Mouse (Mus musculus) left cerebral cortex, postnatal 4 days (tissue): ENCODE measurements around the gene Tex28. TPM values are rescaled to one million over a fixed set of nuclear protein-coding genes. Genes with fewer than 3 reads are reported as not detected.
A peak's percentile ranks its signal among the peaks of the same experiment; 100 is the strongest.
"Not testable (repeated sequence)": the region's sequence is repeated elsewhere in the genome, so short reads cannot be mapped to it uniquely, and the experiment has no call there.

Experiments used
- DNase-seq: peaks from one replicate; pipeline ENCODE4 v3.0.0-alpha.2; 2022
- intact Hi-C: fragments of 180-260 bp; cut with DNase I; formaldehyde crosslinking; loops from one replicate; pipeline ENCODE4 v1.15.1; 2025
- total RNA-seq, 2 experiments: library from RNA; stranded (reverse); gene quantifications; 2 replicates each; pipeline ENCODE4 v1.2.3; 2021

Gene Tex28
- not detected for total RNA-seq

DNA sequence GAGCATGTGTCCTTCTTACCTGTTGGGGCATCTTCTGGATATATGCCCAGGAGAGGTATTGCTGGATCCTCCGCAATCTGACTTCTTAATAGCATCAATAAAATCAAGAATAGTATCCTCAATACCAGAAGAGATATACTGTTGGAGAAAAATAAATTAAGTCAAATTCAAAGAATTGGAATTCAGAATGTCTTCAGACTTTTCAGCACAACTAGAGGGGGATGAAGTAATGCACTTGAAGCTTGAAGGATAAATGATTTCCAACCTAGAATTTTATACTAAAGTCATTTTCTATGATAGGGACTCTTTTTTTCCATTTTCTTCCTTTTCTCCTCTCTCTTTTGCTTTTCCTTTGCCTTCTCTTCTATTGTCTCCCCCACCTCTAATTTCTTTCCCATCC, at the start of gene Tex28:
Tex28 (minus strand) TSS at position 101 of the 400 bp plus-strand sequence.
- no peak for DNase-seq
- intact Hi-C loops = no loop called here

DNA sequence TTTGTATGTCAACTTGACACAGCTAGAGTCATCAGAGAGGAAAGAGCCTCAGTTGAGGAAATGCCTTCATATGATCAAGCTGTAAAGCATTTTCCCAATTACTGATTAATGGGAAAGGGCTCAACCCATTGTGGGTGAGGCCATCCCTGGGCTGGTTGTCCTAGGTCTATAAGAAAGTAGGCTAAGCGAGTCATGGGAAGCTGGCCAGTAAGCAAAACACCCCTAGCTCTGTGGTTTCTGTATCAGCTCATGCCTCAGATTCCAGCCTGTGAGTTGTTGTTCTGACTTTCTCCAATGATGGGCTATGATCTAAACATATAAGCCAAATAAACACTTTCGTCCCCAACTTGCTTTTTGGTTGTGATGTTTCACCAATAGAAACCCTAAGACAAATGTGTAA, 35.9 kb upstream of the Tex28 start:
- no peak for DNase-seq
- intact Hi-C loops = no loop called here

DNA sequence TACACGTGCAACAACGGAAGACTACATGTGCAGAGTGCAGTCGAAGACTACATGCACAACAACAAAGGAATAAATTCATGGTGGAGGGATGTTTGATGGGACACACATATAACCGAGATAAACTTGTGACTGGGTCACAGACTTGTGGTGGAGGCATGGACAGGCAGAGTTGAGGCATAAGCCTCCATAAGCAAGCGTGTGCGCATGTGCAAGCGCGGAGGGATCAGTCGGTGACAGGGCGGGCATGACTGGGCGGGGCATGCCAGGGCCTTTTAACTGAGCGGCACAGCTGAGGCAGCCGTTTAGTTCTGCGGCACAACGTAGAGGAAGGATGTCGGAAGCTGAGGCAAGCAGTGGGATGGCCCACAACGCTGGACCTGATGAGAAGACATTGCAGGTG, 9.3 kb upstream of the Tex28 start, which contains the start of gene Tktl1:
Tktl1 (plus strand) TSS at position 301 of the 400 bp plus-strand sequence.
- DNase-seq = no peak
- intact Hi-C loops = no loop called here

DNA sequence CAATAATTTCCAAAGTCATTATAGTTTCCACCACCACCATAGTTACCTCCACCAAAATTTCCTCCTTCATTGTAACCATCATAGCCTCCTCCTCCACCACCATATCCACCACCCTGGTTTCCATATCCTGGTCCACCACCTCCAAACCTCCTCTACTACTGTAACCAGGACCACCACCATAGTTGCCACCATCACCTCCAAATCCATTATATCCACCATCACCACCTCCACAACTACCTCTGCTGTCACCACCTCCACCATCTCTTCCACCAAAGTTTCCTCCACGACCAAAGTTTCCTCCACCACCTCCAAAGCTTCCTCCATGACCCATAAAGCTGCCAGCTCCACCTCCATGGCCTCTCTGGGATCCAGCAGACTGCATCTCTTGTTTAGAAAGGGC, 32.4 kb downstream of the Tex28 start, which contains the start of gene Mecp2:
Mecp2 (minus strand) TSS at position 101 of the 400 bp plus-strand sequence.
- DNase-seq, intact Hi-C loops: not testable (repeated sequence)

DNA sequence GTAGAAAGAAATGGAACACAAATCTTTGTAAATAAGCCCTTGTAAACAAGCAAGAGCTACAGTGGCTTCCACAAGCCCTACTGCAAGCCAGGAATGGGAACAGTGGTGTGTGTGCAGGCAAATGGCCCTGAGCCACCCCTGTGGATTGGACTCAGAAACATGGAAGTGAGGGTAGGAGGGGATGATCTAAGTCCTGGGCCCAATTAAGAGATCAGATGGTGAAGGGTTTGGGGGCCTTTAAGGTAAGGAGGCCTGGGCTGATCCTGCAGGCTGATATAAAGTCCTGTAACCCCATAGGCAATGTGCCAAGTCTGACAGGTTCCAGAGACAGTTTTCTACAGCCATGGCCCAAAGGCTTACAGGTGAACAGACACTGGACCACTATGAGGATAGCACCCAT, 40.5 kb downstream of the Tex28 start, which contains the start of gene Opn1mw:
Opn1mw (plus strand) TSS at position 301 of the 400 bp plus-strand sequence.
- no peak for DNase-seq
- intact Hi-C loops = no loop called here

DNA sequence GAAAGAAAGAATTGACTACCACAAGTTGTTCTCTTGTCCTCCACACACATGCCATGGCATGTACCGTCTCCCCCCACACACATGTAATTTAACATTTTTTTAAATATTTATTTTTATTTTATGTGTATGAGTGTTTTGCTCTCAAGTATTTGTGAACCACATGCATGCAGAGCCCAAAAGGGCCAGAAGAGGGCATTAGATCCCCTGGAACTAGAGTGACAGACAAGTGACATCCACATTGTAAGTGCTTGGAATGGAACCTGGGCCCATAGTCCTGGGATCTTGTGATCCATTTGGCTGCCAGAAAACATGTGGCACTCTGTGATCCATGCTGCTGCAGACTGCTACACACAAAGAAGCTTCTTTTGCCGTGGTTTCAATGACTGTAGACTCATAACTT, 42.7 kb downstream of the Tex28 start:
- intact Hi-C loops = no loop called here
- DNase-seq = no peak

DNA sequence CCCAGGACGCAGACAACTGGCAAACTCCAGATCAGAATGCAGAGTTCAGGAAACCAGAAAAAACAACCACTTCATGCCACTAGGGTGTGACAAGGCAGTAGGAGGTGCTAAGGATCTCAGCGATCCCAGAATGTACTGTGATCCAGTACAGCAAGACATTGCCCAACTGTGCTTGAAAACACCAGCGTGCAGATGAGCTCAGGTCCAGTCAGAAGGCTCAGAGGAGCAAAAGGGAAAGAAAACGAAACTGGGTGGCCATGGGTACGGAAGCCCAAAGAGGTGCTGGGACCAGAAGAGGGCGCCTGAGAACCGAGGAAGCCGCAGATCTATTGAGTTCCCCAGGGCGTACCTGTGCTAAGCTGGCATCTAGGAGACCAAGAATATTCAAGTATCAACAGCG, 52.1 kb downstream of the Tex28 start:
- intact Hi-C loops = loop anchor here (10.0 kb wide), 1 partner anchor 129 kb away; the partner anchor contains the start of gene Flna
- DNase-seq = peak; percentile 41

DNA sequence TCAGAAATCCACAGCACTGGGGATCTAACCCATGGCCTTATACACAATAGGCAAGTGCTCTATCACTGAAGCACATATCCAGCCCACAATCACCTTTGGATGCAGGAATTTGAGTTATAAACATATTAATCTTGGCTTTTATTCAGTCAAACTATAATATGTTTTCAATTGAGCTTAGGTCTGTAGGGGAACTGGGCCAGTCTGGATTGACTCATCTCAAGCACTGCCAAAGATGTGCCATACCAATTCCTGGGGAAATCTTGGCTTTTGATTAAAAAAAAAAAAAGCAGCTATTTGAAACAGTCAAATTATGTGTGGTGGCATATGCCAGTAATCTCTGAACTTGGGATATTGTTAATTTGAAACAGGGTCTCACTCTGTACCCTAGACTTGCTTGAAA, 53.6 kb downstream of the Tex28 start:
- DNase-seq = no peak
- intact Hi-C loops = loop anchor here (10.0 kb wide), 1 partner anchor 131 kb away; the partner anchor contains the start of gene Flna

DNA sequence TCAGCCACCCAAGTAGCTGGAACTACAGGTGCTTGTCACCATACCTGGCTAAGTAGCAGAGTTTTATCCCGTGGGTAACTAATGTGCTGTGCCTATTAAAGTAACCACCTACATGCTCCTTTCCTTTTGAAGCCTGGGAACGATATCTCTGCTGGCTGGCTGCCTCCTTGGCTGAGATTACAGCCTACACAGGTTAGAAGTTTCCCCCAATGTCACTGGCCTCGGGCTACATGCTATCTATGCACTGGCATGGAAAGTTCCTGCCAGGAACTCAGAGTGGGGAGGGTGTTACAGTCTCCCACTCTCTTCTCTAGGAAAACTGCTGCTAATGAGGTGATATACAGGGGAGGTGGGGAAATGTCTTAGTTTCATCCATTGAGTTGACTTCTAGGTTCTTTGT, 58.9 kb downstream of the Tex28 start:
- no peak for DNase-seq
- intact Hi-C loops = no loop called here

DNA sequence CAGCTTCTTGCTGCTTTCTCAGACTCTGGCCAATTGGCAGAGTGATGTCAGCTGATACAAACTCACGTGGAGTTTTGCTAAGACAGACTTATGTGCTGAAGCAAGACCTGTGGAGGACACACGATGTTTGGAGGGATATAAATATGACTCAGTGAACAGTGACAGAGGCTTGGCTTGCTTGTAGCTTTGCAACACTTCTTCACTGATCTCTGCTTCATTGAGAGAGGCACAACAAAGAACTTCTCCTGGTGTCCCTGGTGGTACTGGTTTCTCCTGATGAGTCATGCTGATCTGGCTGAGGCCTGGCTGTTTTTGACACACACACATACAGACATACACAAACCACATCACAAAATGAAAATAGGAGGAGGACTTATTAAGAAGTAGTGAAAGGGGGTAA, 61.7 kb downstream of the Tex28 start:
- intact Hi-C loops = no loop called here
- no peak for DNase-seq

DNA sequence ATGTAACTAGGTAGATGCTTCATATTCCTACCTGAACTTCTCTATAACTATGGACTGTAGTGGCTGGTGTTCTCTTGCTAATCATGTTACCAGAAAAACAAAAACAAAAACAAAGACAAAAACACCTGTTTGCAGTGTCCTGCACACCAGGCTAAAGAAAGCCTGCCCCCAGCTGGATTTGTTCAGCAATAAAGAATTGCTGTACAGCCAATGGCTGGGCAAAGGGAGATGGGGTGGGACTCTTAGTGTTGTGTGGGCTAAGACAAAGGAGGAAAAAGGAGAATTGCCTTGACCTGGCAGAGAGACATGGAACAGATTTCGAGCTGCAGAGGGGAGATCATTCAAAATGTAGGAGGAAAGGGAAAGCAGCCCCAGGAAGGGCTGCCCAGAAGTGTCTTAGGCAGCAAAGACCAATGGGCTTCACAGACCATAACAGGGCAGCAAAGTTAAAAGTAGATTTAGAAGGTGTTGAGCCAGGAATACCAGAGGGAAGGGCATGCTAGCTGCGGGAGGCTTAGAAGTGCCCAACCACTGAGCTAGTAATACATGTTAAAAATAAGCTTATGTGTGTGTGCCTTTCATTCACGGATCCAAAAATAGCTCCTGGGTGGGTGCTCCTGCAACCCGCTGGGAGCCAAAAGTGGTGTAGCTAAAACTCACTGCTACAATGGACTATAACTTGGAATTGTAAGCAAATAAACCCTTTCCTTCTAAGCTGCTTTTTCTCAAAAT, 64.0 kb downstream of the Tex28 start:
- intact Hi-C loops = no loop called here
- DNase-seq = no peak

Other genes starting within 250 kb of the Tex28 start
- 1 to 10 TPM; 2.5 to 3.4 TPM for gene Arhgap4, start 246.0 kb downstream of the Tex28 start, total RNA-seq
- 10 to 100 TPM; 66.9 to 73.6 TPM for gene Naa10, start 245.9 kb downstream of the Tex28 start, total RNA-seq
- gene Renbp, start 237.0 kb downstream of the Tex28 start, total RNA-seq = 1 to 10 TPM; 3.3 to 5.4 TPM
- 10 to 100 TPM; 89.1 to 93.4 TPM for gene Hcfc1, start 201.5 kb downstream of the Tex28 start, total RNA-seq
- 10 to 100 TPM; 45.2 to 50.7 TPM for gene Irak1, start 143.9 kb downstream of the Tex28 start, total RNA-seq
- not detected for gene Opn1mw, start 40.4 kb downstream of the Tex28 start, total RNA-seq
- gene Mecp2, start 32.5 kb downstream of the Tex28 start, total RNA-seq = 10 to 100 TPM; 81.8 to 88.9 TPM
- not detected for gene Tktl1, start 9.4 kb upstream of the Tex28 start, total RNA-seq
- gene Flna, start 82.0 kb upstream of the Tex28 start, total RNA-seq = 100 to 1,000 TPM; 434 to 445 TPM
- 10 to 100 TPM; 48.2 to 52.3 TPM for gene Emd, start 86.8 kb upstream of the Tex28 start, total RNA-seq
- gene Rpl10, start 103.0 kb upstream of the Tex28 start, total RNA-seq = 100 to 1,000 TPM; 264 to 422 TPM
- gene Taz, start 114.1 kb upstream of the Tex28 start, total RNA-seq = 10 to 100 TPM; 54.8 to 57.4 TPM
- gene Dnase1l1, start 114.5 kb upstream of the Tex28 start, total RNA-seq = 1 to 10 TPM; 2.5 to 5.0 TPM
- gene Atp6ap1, start 129.3 kb upstream of the Tex28 start, total RNA-seq = 100 to 1,000 TPM; 228 to 244 TPM
- gene Gdi1, start 137.2 kb upstream of the Tex28 start, total RNA-seq = 100 to 1,000 TPM; 745 to 773 TPM
- gene Fam50a, start 145.2 kb upstream of the Tex28 start, total RNA-seq = 10 to 100 TPM; 45.7 to 49.8 TPM
- 100 to 1,000 TPM; 172 to 190 TPM for gene Plxna3, start 161.2 kb upstream of the Tex28 start, total RNA-seq
- gene Lage3, start 185.8 kb upstream of the Tex28 start, total RNA-seq = 10 to 100 TPM; 34.2 to 34.5 TPM
- gene Ubl4a, start 205.4 kb upstream of the Tex28 start, total RNA-seq = 10 to 100 TPM; 43.2 to 48.8 TPM
- 1 to 10 TPM; 2.7 to 3.8 TPM for gene Slc10a3, start 205.5 kb upstream of the Tex28 start, total RNA-seq
- gene Fam3a, start 225.4 kb upstream of the Tex28 start, total RNA-seq = 10 to 100 TPM; 20.4 to 22.2 TPM
- gene Ikbkg, start 225.5 kb upstream of the Tex28 start, total RNA-seq = 10 to 100 TPM; 25.9 to 34.0 TPM